Mouse (Mus musculus) neural tube, embryonic 12.5 days (tissue): ENCODE measurements at regions not wholly inside any gene's neighbourhood (a gene's known extent, or its start where the extent isn't known, plus 50 kb on each side); places are given as distances from the start of the nearest gene placed in this dataset.

Experiments
- ATAC-seq: fragments of 200-750 bp; cut with Nextera tagmentation; 2 replicates; pipeline ENCODE4 v1.8.0; 2017; ENCODE audit warnings: low read depth, mild to moderate bottlenecking, moderate TSS enrichment, moderate library complexity; ENCODE audit not compliant: low FRiP score
- H3K27ac ChIP-seq: fragments of 300-500 bp; sonication (generic); 2 replicates; pipeline ENCODE4 v1.5.1; 2016
- H3K27me3 ChIP-seq: fragments of 300-500 bp; sonication (generic); replicated peaks from 2 replicates; pipeline ENCODE4 v1.6.1; 2016; ENCODE audit warnings: mild to moderate bottlenecking
- H3K36me3 ChIP-seq: fragments of 300-500 bp; sonication (generic); 2 replicates; pipeline ENCODE4 v1.6.1; 2016; ENCODE audit warnings: mild to moderate bottlenecking
- H3K4me1 ChIP-seq: fragments of 300-500 bp; sonication (generic); 2 replicates; pipeline ENCODE4 v1.6.1; 2016
- H3K4me2 ChIP-seq: fragments of 300-500 bp; sonication (generic); replicated peaks from 2 replicates; pipeline ENCODE4 v1.6.1; 2016; ENCODE audit warnings: mild to moderate bottlenecking
- H3K4me3 ChIP-seq: fragments of 300-500 bp; sonication (generic); 2 replicates; pipeline ENCODE4 v1.5.1; 2016
- H3K9ac ChIP-seq: fragments of 300-500 bp; sonication (generic); 2 replicates; pipeline ENCODE4 v1.6.1; 2016; ENCODE audit warnings: mild to moderate bottlenecking
- H3K9me3 ChIP-seq: fragments of 300-500 bp; sonication (generic); 2 replicates; pipeline ENCODE4 v1.6.1; 2016; ENCODE audit warnings: mild to moderate bottlenecking
- WGBS: fragments of 180-500 bp; shearing (Covaris S2); methylation state at CpG from one replicate; pipeline ENCODE4 v1.1.7; 2016; 5-methylcytosine and 5-hydroxymethylcytosine counted together

- Histone ChIP-seq H3K36me3 (no peaks in the 10 kb centered on the region), H3K4me2 (peak overlapping the region; percentile 32), H3K9ac (peak overlapping the region; percentile 26; the same call in 1 of the 2 replicates), H3K4me3 (no peak overlapping the region), H3K9me3 (no peaks in the 10 kb centered on the region), H3K27me3 (no peaks in the 10 kb centered on the region), H3K4me1 (peaks cover 18% of the 10 kb centered on the region), H3K27ac (no peak overlapping the region; the same call in 1 of the 2 replicates)
- WGBS: 29% methylated on average over 11 of the region's 11 CpGs
- ATAC-seq: peak; percentile 61; the same call in 1 of the 2 replicates
These were observed 80.7 kb upstream of the Stt3b start for GRCm38 (mm10) chr9:115390880-115391281.

GRCm38 (mm10) chr9:115395511-115395910 lies 85.3 kb upstream of the Stt3b start:
- H3K4me2 ChIP-seq: no peak overlapping the region
- no peak overlapping the region for H3K9ac ChIP-seq
- no peak overlapping the region for H3K4me3 ChIP-seq
- ATAC-seq: no peak
- H3K9me3 ChIP-seq: 0 out of 2 replicates have a peak, but pooled peaks cover 9% of the 10 kb centered on the region
- no peaks in the 10 kb centered on the region for H3K36me3 ChIP-seq
- peaks cover 16% of the 10 kb centered on the region for H3K4me1 ChIP-seq
- 91% methylated on average over 8 of the region's 8 CpGs for WGBS
- no peak overlapping the region for H3K27ac ChIP-seq
- H3K27me3 ChIP-seq: no peaks in the 10 kb centered on the region

- 91% methylated on average over 6 of the region's 6 CpGs for WGBS
- H3K4me3 ChIP-seq: no peak overlapping the region
- no peak for ATAC-seq
These were observed 90.2 kb upstream of the Stt3b start for GRCm38 (mm10) chr9:115400461-115400860.

GRCm38 (mm10) chr9:115401405-115402151 lies 91.4 kb upstream of the Stt3b start:
- Histone ChIP-seq H3K4me3 (no peak overlapping the region), H3K36me3 (no peaks in the 10 kb centered on the region), H3K4me2 (no peak overlapping the region), H3K27me3 (no peaks in the 10 kb centered on the region), H3K4me1 (no peaks in the 10 kb centered on the region), H3K27ac (no peak overlapping the region), H3K9me3 (0 out of 2 replicates have a peak, but pooled peaks cover 9% of the 10 kb centered on the region), H3K9ac (no peak overlapping the region)
- 79% methylated on average over 13 of the region's 13 CpGs for WGBS
- no peak for ATAC-seq

More at GRCm38 (mm10) chr9:115400461-115400860, 90.2 kb upstream of the Stt3b start:
- H3K27ac ChIP-seq: no peak overlapping the region
- no peak overlapping the region for H3K9ac ChIP-seq
- no peaks in the 10 kb centered on the region for H3K27me3 ChIP-seq
- H3K36me3 ChIP-seq: no peaks in the 10 kb centered on the region
- no peak overlapping the region for H3K4me2 ChIP-seq
- 0 out of 2 replicates have a peak, but pooled peaks cover 9% of the 10 kb centered on the region for H3K9me3 ChIP-seq
- H3K4me1 ChIP-seq: no peaks in the 10 kb centered on the region

- no peak overlapping the region for H3K9ac ChIP-seq
- WGBS: 84% methylated on average over 6 of the region's 6 CpGs
- no peaks in the 10 kb centered on the region for H3K27me3 ChIP-seq
- no peak overlapping the region for H3K4me2 ChIP-seq
- H3K27ac ChIP-seq: no peak overlapping the region
- no peaks in the 10 kb centered on the region for H3K36me3 ChIP-seq
- 0 out of 2 replicates have a peak, but pooled peaks cover 9% of the 10 kb centered on the region for H3K9me3 ChIP-seq
- H3K4me3 ChIP-seq: no peak overlapping the region
- ATAC-seq: no peak
- no peaks in the 10 kb centered on the region for H3K4me1 ChIP-seq
These were observed 92.4 kb upstream of the Stt3b start for GRCm38 (mm10) chr9:115402661-115403060.

- WGBS: 86% methylated on average over 7 of the region's 7 CpGs
- Histone ChIP-seq H3K4me1 (no peaks in the 10 kb centered on the region), H3K9me3 (0 out of 2 replicates have a peak, but pooled peaks cover 3% of the 10 kb centered on the region), H3K27ac (no peak overlapping the region), H3K27me3 (no peaks in the 10 kb centered on the region), H3K4me3 (no peak overlapping the region), H3K36me3 (no peaks in the 10 kb centered on the region), H3K4me2 (no peak overlapping the region), H3K9ac (no peak overlapping the region)
- no peak for ATAC-seq
These were observed 93.2 kb upstream of the Stt3b start for GRCm38 (mm10) chr9:115403354-115403968.

- Histone ChIP-seq H3K9ac (no peak overlapping the region), H3K9me3 (no peaks in the 10 kb centered on the region), H3K4me1 (no peaks in the 10 kb centered on the region), H3K4me2 (no peak overlapping the region), H3K27me3 (no peaks in the 10 kb centered on the region), H3K27ac (no peak overlapping the region), H3K4me3 (no peak overlapping the region), H3K36me3 (no peaks in the 10 kb centered on the region)
- no peak for ATAC-seq
- WGBS: 95% methylated on average over 21 of the region's 21 CpGs
These were observed 97.8 kb upstream of the Stt3b start for GRCm38 (mm10) chr9:115407901-115408470.

GRCm38 (mm10) chr9:115408886-115409285 lies 98.7 kb upstream of the Stt3b start:
- Histone ChIP-seq H3K36me3 (no peaks in the 10 kb centered on the region), H3K27ac (no peak overlapping the region), H3K27me3 (no peaks in the 10 kb centered on the region), H3K9ac (no peak overlapping the region), H3K4me2 (no peak overlapping the region), H3K4me1 (no peaks in the 10 kb centered on the region), H3K9me3 (no peaks in the 10 kb centered on the region), H3K4me3 (no peak overlapping the region)
- ATAC-seq: no peak
- WGBS: 87% methylated on average over 6 of the region's 6 CpGs

- 91% methylated on average over 4 of the region's 4 CpGs for WGBS
- Histone ChIP-seq H3K27ac (no peak overlapping the region), H3K9me3 (no peaks in the 10 kb centered on the region), H3K4me1 (no peaks in the 10 kb centered on the region), H3K9ac (no peak overlapping the region), H3K36me3 (no peaks in the 10 kb centered on the region), H3K4me3 (no peak overlapping the region), H3K27me3 (no peaks in the 10 kb centered on the region), H3K4me2 (no peak overlapping the region)
- no peak for ATAC-seq
These were observed 104.0 kb upstream of the Stt3b start for GRCm38 (mm10) chr9:115414190-115414589.

GRCm38 (mm10) chr9:115422786-115423185 lies 112.6 kb upstream of the Stt3b start:
- H3K36me3 ChIP-seq: no peaks in the 10 kb centered on the region
- no peak overlapping the region for H3K4me3 ChIP-seq
- no peak for ATAC-seq
- no peaks in the 10 kb centered on the region for H3K27me3 ChIP-seq
- H3K4me2 ChIP-seq: no peak overlapping the region
- no peaks in the 10 kb centered on the region for H3K4me1 ChIP-seq
- H3K9ac ChIP-seq: no peak overlapping the region
- no peak overlapping the region for H3K27ac ChIP-seq
- H3K9me3 ChIP-seq: 0 out of 2 replicates have a peak, but pooled peaks cover 11% of the 10 kb centered on the region
- WGBS: 81% methylated on average over 7 of the region's 7 CpGs

GRCm38 (mm10) chr9:115426682-115427081 lies 116.5 kb upstream of the Stt3b start:
- Histone ChIP-seq H3K27ac (no peak overlapping the region), H3K4me1 (no peaks in the 10 kb centered on the region), H3K4me2 (no peak overlapping the region), H3K9me3 (no peaks in the 10 kb centered on the region), H3K36me3 (no peaks in the 10 kb centered on the region), H3K4me3 (no peak overlapping the region), H3K9ac (no peak overlapping the region), H3K27me3 (no peaks in the 10 kb centered on the region)
- ATAC-seq: no peak
- WGBS: 87% methylated on average over 8 of the region's 8 CpGs

- Histone ChIP-seq H3K9me3 (no peaks in the 10 kb centered on the region), H3K27ac (no peak overlapping the region), H3K27me3 (no peaks in the 10 kb centered on the region), H3K9ac (no peak overlapping the region), H3K36me3 (no peaks in the 10 kb centered on the region), H3K4me3 (no peak overlapping the region), H3K4me1 (no peaks in the 10 kb centered on the region), H3K4me2 (no peak overlapping the region)
- ATAC-seq: no peak
- 80% methylated on average over 4 of the region's 4 CpGs for WGBS
These were observed 120.0 kb upstream of the Stt3b start for GRCm38 (mm10) chr9:115430271-115430670.
